ENCODE assay signal across 31 mouse cellular contexts in genomic region chr1:98270212-98270611, GRCm38 (mm10).
"Had no signal": no experiment of that assay in that cellular context is flagged by ENCODE, and none has a peak within 500 bp of the region (broad histone marks: within the 10 kb centered on the region; RNA-seq: fewer than 3 reads in every experiment).

No protein-coding gene starts in this region.

- H3K4me1 ChIP-seq: hindbrain, embryonic 10.5 days; hindbrain, embryonic 12.5 days; hindbrain, embryonic 13.5 days; hindbrain, embryonic 15.5 days; intestine, embryonic 15.5 days; kidney, embryonic 15.5 days had no signal

- H3K27me3 ChIP-seq: heart, embryonic 12.5 days; heart, embryonic 13.5 days; heart, embryonic 15.5 days; hindbrain, embryonic 12.5 days; hindbrain, embryonic 13.5 days; hindbrain, embryonic 15.5 days; intestine, embryonic 15.5 days; kidney, embryonic 15.5 days had no signal

- DNase-seq: heart, postnatal 10 days; heart, postnatal 14 days; heart, postnatal 36 days; heart, postnatal 4 days; kidney, adult 11 months; kidney, adult 18-20 months; kidney, adult 2 months; kidney, adult 8-10 months; kidney, adult 9 months; kidney, postnatal 10 days; kidney, postnatal 14 days; kidney, postnatal 25 days; kidney, postnatal 36 days; kidney, postnatal 4 days; layer of hippocampus, adult 9-11 months; layer of hippocampus, postnatal 36 days had no signal

- H3K4me3 ChIP-seq: heart, embryonic 10.5 days; heart, embryonic 12.5 days; heart, embryonic 13.5 days; heart, embryonic 15.5 days; hindbrain, embryonic 10.5 days; hindbrain, embryonic 12.5 days; hindbrain, embryonic 13.5 days; hindbrain, embryonic 15.5 days; intestine, embryonic 15.5 days; kidney, embryonic 15.5 days; layer of hippocampus, adult 2 months; left cerebral cortex, adult 2 months had no signal

- H3K36me3 ChIP-seq: heart, embryonic 10.5 days; heart, embryonic 12.5 days; heart, embryonic 13.5 days; heart, embryonic 15.5 days; hindbrain, embryonic 10.5 days; hindbrain, embryonic 12.5 days; hindbrain, embryonic 13.5 days; hindbrain, embryonic 15.5 days; intestine, embryonic 15.5 days; kidney, embryonic 15.5 days had no signal

- H3K9me3 ChIP-seq: heart, embryonic 10.5 days; heart, embryonic 12.5 days; heart, embryonic 13.5 days; heart, embryonic 15.5 days; hindbrain, embryonic 10.5 days; hindbrain, embryonic 12.5 days; hindbrain, embryonic 13.5 days; hindbrain, embryonic 15.5 days; intestine, embryonic 15.5 days; kidney, embryonic 15.5 days had no signal

- H3K9ac ChIP-seq: heart, embryonic 12.5 days; heart, embryonic 13.5 days; heart, embryonic 15.5 days; hindbrain, embryonic 12.5 days; hindbrain, embryonic 13.5 days; hindbrain, embryonic 14.5 days; hindbrain, embryonic 15.5 days; intestine, embryonic 15.5 days; kidney, embryonic 15.5 days had no signal

- H3K27ac ChIP-seq: heart, embryonic 10.5 days; heart, embryonic 13.5 days; heart, embryonic 15.5 days; hindbrain, embryonic 10.5 days; hindbrain, embryonic 12.5 days; hindbrain, embryonic 13.5 days; hindbrain, embryonic 14.5 days; hindbrain, embryonic 15.5 days; hindbrain, postnatal 0 days; intestine, embryonic 15.5 days; kidney, embryonic 15.5 days; kidney, postnatal 0 days; layer of hippocampus, adult 2 months; left cerebral cortex, adult 2 months had no signal
